1 mouse cellular context compared by ENCODE assay signal in genomic region chr19:46043380-46043779, GRCm38 (mm10).
TF ChIP-seq lines count a peak whose summit lies in the region.

No protein-coding gene starts in this region.

TF ChIP-seq in MEL, 35 proteins besides CTCF, POLR2A, EP300 and RAD21 (continued from another document):
- TF ChIP-seq MAZ (IDR thresholded peaks at IDR 0.05; ENCODE audit: low read depth, low read length) = no peak
